ENCODE assay signal across 19 mouse cellular contexts in genomic region chr3:101990136-101990535, GRCm38 (mm10). TPM values are rescaled to one million over a fixed set of nuclear protein-coding genes. Genes with fewer than 3 reads are reported as not detected.
DNase-seq lines count a peak whose midpoint lies in the region; ATAC-seq lines count a peak whose summit lies in the region.
"Had no signal": no experiment of that assay in that cellular context is flagged by ENCODE, and none has a peak within 500 bp of the region (broad histone marks: within the 10 kb centered on the region; RNA-seq: fewer than 3 reads in every experiment).

No protein-coding gene starts in this region.

- H3K4me2 ChIP-seq in heart, embryonic 11.5 days = no peak overlapping the region
- H3K4me2 ChIP-seq in midbrain, embryonic 11.5 days = no peak overlapping the region
- H3K4me2 ChIP-seq in midbrain, embryonic 13.5 days (replicated peaks) = no peak overlapping the region

- H3K27me3 ChIP-seq in heart, embryonic 10.5 days (ENCODE audit: insufficient read depth, poor library complexity, severe bottlenecking) = no peaks in the 10 kb centered on the region
- H3K27me3 ChIP-seq in heart, embryonic 11.5 days (ENCODE audit: control insufficient read depth, insufficient read depth, low read length) = no peaks in the 10 kb centered on the region
- H3K27me3 ChIP-seq in midbrain, embryonic 11.5 days (ENCODE audit: control insufficient read depth, insufficient read depth, low read length) = no peaks in the 10 kb centered on the region
- no peaks in the 10 kb centered on the region for H3K27me3 ChIP-seq in midbrain, embryonic 13.5 days
- H3K27me3 ChIP-seq: CH12.LX, Patski had no signal

- 54% methylated on average over 3 of the region's 3 CpGs for WGBS in heart, embryonic 10.5 days
- 47% methylated on average over 3 of the region's 3 CpGs for WGBS in heart, embryonic 11.5 days (ENCODE audit: insufficient replicate concordance)
- 68% methylated on average over 3 of the region's 3 CpGs for WGBS in midbrain, embryonic 11.5 days
- 73% methylated on average over 3 of the region's 3 CpGs for WGBS in midbrain, embryonic 13.5 days

- no peak overlapping the region for H3K9ac ChIP-seq in heart, embryonic 11.5 days (ENCODE audit: low read depth, low read length)
- H3K9ac ChIP-seq in midbrain, embryonic 11.5 days (ENCODE audit: low read length) = no peak overlapping the region
- H3K9ac ChIP-seq in midbrain, embryonic 13.5 days (replicated peaks) = no peak overlapping the region

- ATAC-seq in heart, embryonic 11.5 days (replicated peaks; ENCODE audit: insufficient number of reproducible peaks, low FRiP score, low TSS enrichment) = no peak
- no peak for ATAC-seq in midbrain, embryonic 11.5 days (ENCODE audit: low FRiP score)
- ATAC-seq in midbrain, embryonic 13.5 days = no peak
- ATAC-seq: activated CD4-positive, CD25-positive, alpha-beta regulatory T cell, adult 4 months; CD4-positive, CD25-positive, alpha-beta regulatory T cell, adult 4 months; Patski had no signal

- no peaks in the 10 kb centered on the region for H3K36me3 ChIP-seq in heart, embryonic 10.5 days
- no peaks in the 10 kb centered on the region for H3K36me3 ChIP-seq in heart, embryonic 11.5 days (ENCODE audit: control insufficient read depth, insufficient read depth, low read length)
- H3K36me3 ChIP-seq in midbrain, embryonic 11.5 days (ENCODE audit: control insufficient read depth, insufficient read depth, low read length) = no peaks in the 10 kb centered on the region
- no peaks in the 10 kb centered on the region for H3K36me3 ChIP-seq in midbrain, embryonic 13.5 days
- H3K36me3 ChIP-seq: G1E had no signal

- H3K9me3 ChIP-seq in heart, embryonic 10.5 days = no peaks in the 10 kb centered on the region
- H3K9me3 ChIP-seq in heart, embryonic 11.5 days (replicated peaks; ENCODE audit: control insufficient read depth, low read length) = no peaks in the 10 kb centered on the region
- no peaks in the 10 kb centered on the region for H3K9me3 ChIP-seq in midbrain, embryonic 11.5 days (ENCODE audit: control insufficient read depth, low read length)
- H3K9me3 ChIP-seq in midbrain, embryonic 13.5 days = no peaks in the 10 kb centered on the region
- H3K9me3 ChIP-seq: G1E had no signal

- 0 out of 2 replicates have a peak, but pooled peaks cover 5% of the 10 kb centered on the region for H3K4me1 ChIP-seq in heart, embryonic 10.5 days
- H3K4me1 ChIP-seq in heart, embryonic 11.5 days (ENCODE audit: control insufficient read depth, insufficient read depth, low read length) = no peaks in the 10 kb centered on the region
- H3K4me1 ChIP-seq in midbrain, embryonic 11.5 days (ENCODE audit: control insufficient read depth, insufficient read depth, low read length) = no peaks in the 10 kb centered on the region
- peaks cover 11% of the 10 kb centered on the region for H3K4me1 ChIP-seq in midbrain, embryonic 13.5 days (replicated peaks)

- H3K4me3 ChIP-seq in heart, embryonic 10.5 days = no peak overlapping the region
- no peak overlapping the region for H3K4me3 ChIP-seq in heart, embryonic 11.5 days (ENCODE audit: low read depth, low read length)
- H3K4me3 ChIP-seq in midbrain, embryonic 11.5 days (ENCODE audit: low read depth, low read length) = no peak overlapping the region
- H3K4me3 ChIP-seq in midbrain, embryonic 13.5 days (replicated peaks) = no peak overlapping the region

- peak; percentile 68 for DNase-seq in heart, embryonic 10.5 days (ENCODE audit: low spot score)
- DNase-seq in midbrain, embryonic 11.5 days (ENCODE audit: low spot score, missing footprints) = peak; percentile 76
- DNase-seq: adrenal gland, adult 2 months; adrenal gland, adult 8-10 months; adrenal gland, postnatal 10 days; adrenal gland, postnatal 14 days; adrenal gland, postnatal 25 days; adrenal gland, postnatal 36 days; B cell, adult 2 months; cerebellum, adult 11 months; cerebellum, adult 11-12 months; cerebellum, adult 18-20 months had no signal

- H3K27ac ChIP-seq in heart, embryonic 10.5 days = no peak overlapping the region
- no peak overlapping the region for H3K27ac ChIP-seq in heart, embryonic 11.5 days (ENCODE audit: low read depth, low read length)
- H3K27ac ChIP-seq in midbrain, embryonic 11.5 days (ENCODE audit: low read depth, low read length) = no peak overlapping the region
- H3K27ac ChIP-seq in midbrain, embryonic 13.5 days = no peak overlapping the region

RNA-seq across cellular contexts. Expression of gene Nhlh2, which starts 19.7 kb away (rescaled TPM):
- 0.27 and 0.57 TPM in 2 replicates for polyA plus RNA-seq in heart, embryonic 10.5 days (2016; fragmentation: Nextera tagmentation; extraction: Ambion mirVana)
- polyA plus RNA-seq in heart, embryonic 11.5 days (2014; fragmentation: Nextera tagmentation; extraction: Ambion mirVana) = 0.06 and 0.25 TPM in 2 replicates
- polyA plus RNA-seq in midbrain, embryonic 11.5 days (2014; fragmentation: Nextera tagmentation; extraction: Ambion mirVana) = 100 and 112 TPM in 2 replicates
- polyA plus RNA-seq in midbrain, embryonic 13.5 days (2015; fragmentation: Nextera tagmentation; extraction: Ambion mirVana) = 86.9 and 98.1 TPM in 2 replicates
- polyA plus RNA-seq: activated CD4-positive, CD25-positive, alpha-beta regulatory T cell, adult 4 months; adrenal gland, adult 2 months; CD4-positive, CD25-positive, alpha-beta regulatory T cell, adult 4 months; G1E; Patski had no signal

Comparison
In these comparisons a context has a peak if more than half of its experiments do, and no peak if none do; other contexts are left out.
1. RNA of gene Nhlh2, which starts 19.7 kb away (polyA plus RNA-seq): 100 to 112 TPM in midbrain, embryonic 11.5 days and 86.9 to 98.1 TPM in midbrain, embryonic 13.5 days; 0.27 to 0.57 TPM in heart, embryonic 10.5 days and 0.06 to 0.25 TPM in heart, embryonic 11.5 days; every median in the first group is over 10 times any median in the second.